Mouse (Mus musculus) lung, postnatal 36 days (tissue): Measurements from ENCODE around the gene Dnajc8.

Experiments used
- DNase-seq: peaks from one replicate; pipeline ENCODE4 v3.0.0; 2022; ENCODE audit warnings: mixed read lengths

Gene Dnajc8

DNA sequence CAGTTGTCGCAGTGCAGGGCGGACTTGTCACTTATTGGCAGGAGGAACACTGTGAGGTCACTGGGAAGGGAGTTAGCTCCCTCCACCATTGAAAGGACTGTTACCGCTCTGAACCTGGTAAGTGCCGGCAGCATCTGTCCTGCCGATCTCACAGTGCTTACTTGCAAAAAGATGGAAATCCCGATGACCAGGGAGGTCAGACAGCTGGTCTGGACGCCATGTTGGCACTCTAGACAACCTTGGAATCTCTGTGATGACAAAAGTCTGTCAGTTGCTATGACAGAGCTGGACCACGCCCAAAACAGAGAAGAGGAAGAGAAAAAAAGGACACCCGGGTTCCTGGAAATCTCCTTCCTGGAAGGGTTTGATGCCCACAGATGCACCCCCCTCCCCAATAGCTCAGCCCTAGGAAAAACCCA is 32.0 kb downstream of the Dnajc8 start:
- peak; percentile 71 for DNase-seq

- DNase-seq = no peak
Observed at GRCm38 (mm10) chr4:132569115-132569514, 33.8 kb downstream of the Dnajc8 start.

GRCm38 (mm10) chr4:132571190-132571589 is 35.8 kb downstream of the Dnajc8 start:
- DNase-seq = peak; percentile 57

GRCm38 (mm10) chr4:132573327-132573726 is 38.0 kb downstream of the Dnajc8 start:
- DNase-seq = peak; percentile 46

- DNase-seq = no peak
Observed at GRCm38 (mm10) chr4:132574809-132575347, 39.5 kb downstream of the Dnajc8 start.

DNA sequence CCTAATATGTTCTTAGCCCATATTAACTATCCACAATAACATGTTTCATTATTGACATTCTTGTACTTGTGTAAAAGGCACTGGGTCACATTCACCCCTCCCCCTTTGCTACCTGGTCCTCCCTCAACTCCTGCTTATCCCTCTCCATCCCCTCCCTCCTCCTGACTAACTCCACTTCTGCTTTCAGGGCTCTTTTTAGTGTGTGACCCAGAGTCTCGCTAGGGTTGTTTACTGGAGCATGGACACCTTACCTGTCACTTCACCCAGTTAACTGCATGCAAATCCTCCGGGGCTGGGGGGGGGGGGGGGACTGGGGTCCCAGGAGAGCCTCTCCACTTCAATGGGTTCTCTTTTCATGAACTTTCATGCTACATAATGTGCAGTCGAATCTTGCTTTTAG is 48.4 kb downstream of the Dnajc8 start:
- DNase-seq = no peak

DNA sequence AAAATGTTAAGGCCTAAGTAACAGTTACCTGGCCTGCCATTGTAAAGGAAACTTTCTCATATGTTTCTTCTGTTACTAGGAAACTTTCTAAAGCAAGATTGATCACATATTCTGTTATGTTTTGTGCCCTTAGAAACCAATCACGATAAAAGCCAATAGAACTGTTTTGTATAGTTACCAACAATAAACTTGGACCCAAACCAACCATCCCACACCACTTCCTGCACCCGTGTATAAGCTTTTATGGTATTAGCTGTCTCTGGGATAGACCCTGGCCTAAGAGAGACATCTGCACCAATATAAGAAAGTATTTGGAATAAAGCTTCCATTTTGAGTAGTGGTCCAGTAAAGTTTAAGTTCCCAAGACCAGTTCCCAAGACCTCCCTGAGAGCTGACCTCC is 49.6 kb downstream of the Dnajc8 start:
- DNase-seq = no peak

GRCm38 (mm10) chr4:132586282-132586681 is 50.9 kb downstream of the Dnajc8 start:
- no peak for DNase-seq

DNA sequence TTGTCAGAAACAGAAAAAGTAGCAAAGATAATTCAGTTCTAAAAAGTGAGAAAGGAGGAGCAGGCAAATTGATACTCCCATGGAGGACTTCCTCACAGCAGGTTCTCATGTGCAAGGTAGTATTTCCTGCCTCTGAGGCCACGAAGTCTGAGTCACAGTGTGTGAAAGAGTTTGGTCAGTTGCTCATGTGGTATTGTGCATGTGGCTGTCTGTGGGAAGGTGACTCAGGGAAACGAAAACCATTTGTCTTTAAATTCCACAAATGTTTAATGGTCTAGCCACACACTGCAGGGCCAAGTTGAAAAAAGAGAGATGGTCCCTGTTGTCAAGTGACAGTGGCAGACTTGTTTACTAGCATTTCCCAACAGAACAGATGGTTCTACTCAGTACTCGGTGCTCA is 53.2 kb downstream of the Dnajc8 start:
- peak; percentile 24 for DNase-seq

DNA sequence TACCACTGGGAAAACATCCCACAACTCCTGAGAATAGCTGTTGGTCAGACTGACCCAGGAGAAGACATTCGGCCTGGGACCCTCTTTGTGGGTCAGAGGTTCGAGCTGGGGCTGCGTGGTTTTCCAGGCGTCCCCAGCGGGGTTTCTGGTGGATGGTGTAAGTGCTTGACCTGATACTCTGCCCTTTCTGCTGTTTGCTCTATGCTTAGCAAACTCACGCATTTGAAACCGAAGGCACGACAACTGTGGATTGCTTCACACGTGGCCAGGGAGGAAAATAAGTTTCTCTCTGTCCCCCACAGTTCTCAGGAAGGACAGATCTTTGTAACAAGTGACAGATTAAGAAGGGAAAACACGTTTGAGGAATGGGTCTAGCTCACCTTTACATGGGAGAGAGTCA is 55.3 kb downstream of the Dnajc8 start:
- DNase-seq = no peak

GRCm38 (mm10) chr4:132592958-132593357 is 57.6 kb downstream of the Dnajc8 start:
- DNase-seq = peak; percentile 82

DNA sequence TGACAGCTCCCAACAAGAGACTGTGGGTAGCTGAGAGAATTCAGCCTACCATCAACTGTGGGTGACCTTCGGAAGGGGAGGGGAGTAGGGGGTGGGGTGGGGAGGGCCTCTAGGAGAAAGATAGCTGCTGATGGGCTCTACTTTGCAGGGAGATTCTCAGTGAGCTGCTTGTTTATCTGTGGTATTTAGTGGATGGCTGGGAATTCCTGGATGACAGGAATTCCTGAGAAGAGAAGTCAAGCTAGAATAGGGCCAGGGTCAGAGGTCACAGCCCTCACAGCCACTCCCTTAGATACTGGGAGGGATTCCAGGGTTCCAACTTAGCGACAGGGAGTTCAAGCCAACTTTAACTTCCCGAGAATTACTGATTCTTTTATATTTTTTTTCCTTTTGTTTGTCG is 58.8 kb downstream of the Dnajc8 start:
- peak; percentile 43 for DNase-seq

DNA sequence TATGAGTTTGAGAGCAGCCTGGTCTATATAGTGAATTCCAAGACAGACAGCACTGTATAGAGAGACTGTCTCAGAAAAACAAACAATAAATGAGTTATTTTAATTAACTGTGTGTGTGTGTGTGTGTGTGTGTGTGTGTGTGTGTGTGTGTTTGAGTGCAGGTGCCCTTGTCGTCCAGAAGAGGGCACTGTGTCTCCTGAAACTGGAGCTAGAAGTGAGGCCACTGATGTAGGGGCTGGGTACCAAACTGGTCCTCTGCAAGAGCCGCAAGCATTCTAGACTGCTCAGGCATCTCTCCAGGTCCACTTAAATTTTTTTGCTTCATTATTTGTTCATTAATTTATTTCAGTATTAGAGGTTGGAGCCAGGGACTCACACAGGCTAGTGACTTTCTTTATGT is 63.5 kb downstream of the Dnajc8 start:
- no peak for DNase-seq

DNA sequence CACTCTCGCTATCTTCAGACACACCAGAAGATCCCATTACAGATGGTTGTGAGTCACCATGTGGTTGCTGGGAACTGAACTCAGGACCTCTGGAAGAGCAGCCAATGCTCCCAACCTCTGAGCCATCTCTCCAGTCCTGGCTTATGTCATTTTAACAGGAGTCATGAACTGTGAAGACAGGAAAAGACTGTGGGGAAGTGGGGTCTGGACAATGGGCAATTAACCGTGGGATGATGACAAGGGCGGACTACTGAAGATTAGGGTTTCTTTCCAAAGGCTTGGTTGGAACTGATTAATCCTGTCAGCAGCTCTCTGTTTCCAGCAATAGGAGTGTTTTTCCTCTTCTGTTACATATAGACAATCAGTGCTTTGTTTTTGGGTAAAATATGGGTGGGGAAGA is 64.4 kb downstream of the Dnajc8 start:
- DNase-seq = no peak

- DNase-seq = peak; percentile 43
Observed at GRCm38 (mm10) chr4:132600465-132600864, 65.1 kb downstream of the Dnajc8 start.

- peak; percentile 11 for DNase-seq
Observed at GRCm38 (mm10) chr4:132601242-132601641, 65.9 kb downstream of the Dnajc8 start.
